Mouse (Mus musculus): ENCODE measurements around the gene Olfr761. TPM values are rescaled to one million over a fixed set of nuclear protein-coding genes. Genes with fewer than 3 reads are reported as not detected.
"Not testable (repeated sequence)": the region's sequence is repeated elsewhere in the genome, so short reads cannot be mapped to it uniquely, and the experiment has no call there.

The Olfr761 gene
- not detected in 2 replicates for total RNA-seq (2015)
- total RNA-seq (2017), result not detected in 2 replicates

DNA sequence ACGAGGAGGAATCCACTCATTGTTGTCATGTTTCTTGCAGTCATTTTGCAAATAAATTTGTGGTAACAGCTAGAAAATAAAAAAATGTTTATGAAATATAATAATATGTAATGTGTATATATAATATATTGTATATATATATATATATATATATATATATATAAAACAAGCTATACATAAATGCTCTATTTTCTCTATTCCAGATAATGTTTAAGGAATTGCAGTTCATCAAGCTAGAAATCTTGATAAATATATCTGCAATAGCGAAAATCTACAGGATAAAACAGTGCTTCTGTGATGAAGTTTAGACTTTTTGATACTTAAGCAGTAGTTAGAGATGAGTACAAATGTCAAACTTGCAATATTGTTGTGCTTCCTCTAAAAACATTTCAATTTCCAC, at the start of gene Olfr761:
Gene Olfr761 (minus strand): TSS at position 101 of the 400 bp plus-strand sequence.
- ATAC-seq (replicated peaks; ENCODE audit: poor library complexity), result no peak

DNA sequence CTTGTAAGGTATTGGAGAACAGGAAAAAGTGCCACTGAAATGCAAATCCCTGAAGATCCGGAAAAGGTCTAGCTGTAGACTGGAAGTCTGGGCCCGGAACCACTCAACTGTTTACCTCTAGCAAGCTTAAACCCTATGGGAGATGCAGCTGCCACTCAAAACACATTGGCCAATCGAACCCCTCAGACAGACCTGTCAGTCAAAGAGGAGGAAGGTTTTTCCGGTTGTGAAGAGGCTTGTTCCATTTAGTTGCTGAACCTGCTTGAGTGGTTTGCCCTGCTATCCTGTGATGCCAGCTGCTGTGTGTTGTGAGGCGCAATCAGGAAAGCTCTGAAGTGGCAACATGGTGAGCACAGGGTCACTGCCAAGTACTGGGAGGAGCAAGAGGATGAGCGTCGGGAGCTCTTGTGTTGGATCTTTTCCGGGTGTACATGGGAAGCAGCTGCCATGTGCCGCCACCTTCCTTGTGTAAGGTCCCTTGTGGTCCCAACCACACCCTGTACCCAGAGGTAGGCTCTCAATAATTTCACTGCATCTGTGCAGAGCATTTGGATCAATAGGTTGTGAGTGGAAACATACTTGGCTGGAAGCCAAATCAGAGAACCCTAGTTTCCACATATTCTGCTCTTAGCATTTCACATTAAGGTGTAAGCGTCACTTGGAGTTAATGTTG, 42.9 kb upstream of the Olfr761 start:
- no peak for ATAC-seq (replicated peaks; ENCODE audit: poor library complexity)

DNA sequence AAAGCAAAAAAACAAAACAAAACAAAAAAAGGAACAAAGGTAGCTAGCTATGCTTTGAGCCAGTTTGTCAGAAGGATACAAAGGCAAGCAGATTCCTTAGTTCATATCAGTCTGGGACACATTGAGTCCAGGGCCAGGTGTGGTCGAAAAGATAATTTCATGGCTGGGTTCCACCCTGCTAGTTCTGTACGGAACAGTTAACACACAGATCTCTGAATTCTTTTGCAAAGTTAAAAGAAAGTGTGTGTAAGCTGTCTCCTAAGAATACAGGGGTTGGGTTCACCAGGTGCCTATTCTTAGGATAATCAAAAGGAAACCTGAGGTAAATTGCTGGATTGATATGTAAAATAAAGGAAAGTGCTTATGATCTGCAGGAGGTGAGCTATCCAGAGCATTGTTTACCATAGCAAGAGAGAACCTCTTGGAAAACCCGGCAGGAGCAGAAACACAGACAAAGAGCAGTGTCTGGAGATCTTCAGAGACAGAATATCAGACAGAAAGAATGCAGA, 37.6 kb upstream of the Olfr761 start:
- no peak for ATAC-seq (replicated peaks; ENCODE audit: poor library complexity)

DNA sequence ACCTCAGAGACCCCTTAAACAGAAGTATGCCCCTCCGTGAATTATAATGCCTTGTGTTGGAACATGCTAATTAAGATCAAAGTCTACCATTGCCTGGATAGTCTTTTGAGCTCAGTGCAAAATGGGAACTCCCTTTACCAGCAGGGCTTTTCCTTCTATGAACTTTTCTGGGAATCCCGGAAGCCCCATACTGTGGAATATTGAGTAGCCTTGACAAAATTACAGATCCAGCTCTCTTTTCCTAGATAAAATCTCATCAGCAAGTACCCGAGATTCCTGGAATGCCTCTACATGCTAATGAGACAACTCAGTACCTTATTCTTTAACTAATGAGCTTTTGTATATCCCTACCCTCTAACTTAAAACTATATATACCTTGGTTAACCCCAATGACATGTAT, 20.7 kb upstream of the Olfr761 start:
- no peak for ATAC-seq (replicated peaks; ENCODE audit: poor library complexity)

DNA sequence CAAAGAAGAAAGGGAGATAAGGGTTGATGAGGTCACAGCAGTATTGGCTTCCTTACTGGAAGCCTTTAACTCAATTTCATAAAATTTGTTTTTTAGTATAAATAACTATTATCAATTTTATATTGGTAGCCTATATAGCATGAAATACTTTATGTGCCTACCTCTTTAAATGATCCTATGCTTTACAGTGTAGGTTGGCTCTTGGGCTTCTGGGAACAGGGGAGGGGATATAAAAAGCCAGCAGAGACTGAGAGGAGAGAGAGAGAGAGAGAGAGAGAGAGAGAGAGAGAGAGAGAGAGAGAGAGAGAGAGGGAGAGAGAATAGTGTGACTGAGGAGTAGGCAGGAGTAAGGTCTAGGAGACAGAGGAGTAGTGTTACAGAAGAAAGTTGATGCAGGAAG, 32.6 kb downstream of the Olfr761 start, which contains the start of gene Olfr128:
Gene Olfr128 (plus strand): TSS at position 301 of the 400 bp plus-strand sequence.
- no peak for ATAC-seq (replicated peaks; ENCODE audit: poor library complexity)

DNA sequence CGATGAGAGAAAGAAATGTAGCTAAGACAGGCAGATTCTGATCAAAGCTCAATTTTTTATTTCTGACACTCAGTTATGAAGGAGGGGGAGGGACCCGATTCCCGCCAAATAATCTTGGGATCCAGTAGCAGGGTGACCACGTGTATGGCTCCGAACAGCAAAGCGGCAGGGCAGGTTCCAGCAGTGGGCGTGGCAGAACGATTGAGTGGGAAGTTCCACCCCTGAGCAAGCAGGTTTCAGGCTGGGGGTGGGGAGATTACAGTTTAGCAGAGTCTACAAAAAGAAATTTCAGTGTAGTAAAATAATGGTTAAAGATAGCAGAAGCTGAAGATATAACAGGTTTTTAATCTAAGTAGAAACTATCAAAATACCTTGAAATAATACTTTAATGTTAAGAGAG, 46.1 kb downstream of the Olfr761 start:
- ATAC-seq (replicated peaks; ENCODE audit: poor library complexity), result not testable (repeated sequence)

Other genes starting within 250 kb of the Olfr761 start
- gene Olfr120, start 231.3 kb downstream of the Olfr761 start, total RNA-seq (2015), result not detected in 2 replicates
- gene Olfr120, start 231.3 kb downstream of the Olfr761 start, total RNA-seq (2017), result not detected in 2 replicates
- gene Olfr121, start 204.2 kb downstream of the Olfr761 start, total RNA-seq (2015), result not detected in 2 replicates
- gene Olfr121, start 204.2 kb downstream of the Olfr761 start, total RNA-seq (2017), result not detected in 2 replicates
- gene Olfr122, start 184.5 kb downstream of the Olfr761 start, total RNA-seq (2015), result not detected in 2 replicates
- gene Olfr122, start 184.5 kb downstream of the Olfr761 start, total RNA-seq (2017), result not detected in 2 replicates
- gene Olfr123, start 159.6 kb downstream of the Olfr761 start, total RNA-seq (2015), result not detected in 2 replicates
- not detected in 2 replicates for gene Olfr123, start 159.6 kb downstream of the Olfr761 start, total RNA-seq (2017)
- gene Olfr124, start 153.2 kb downstream of the Olfr761 start, total RNA-seq (2015), result not detected in 2 replicates
- not detected in 2 replicates for gene Olfr124, start 153.2 kb downstream of the Olfr761 start, total RNA-seq (2017)
- not detected in 2 replicates for gene Olfr125, start 120.1 kb downstream of the Olfr761 start, total RNA-seq (2015)
- gene Olfr125, start 120.1 kb downstream of the Olfr761 start, total RNA-seq (2017), result not detected in 2 replicates
- gene Olfr126, start 105.6 kb downstream of the Olfr761 start, total RNA-seq (2015), result not detected in 2 replicates
- gene Olfr126, start 105.6 kb downstream of the Olfr761 start, total RNA-seq (2017), result not detected in 2 replicates
- not detected in 2 replicates for gene Olfr127, start 52.6 kb downstream of the Olfr761 start, total RNA-seq (2015)
- not detected in 2 replicates for gene Olfr127, start 52.6 kb downstream of the Olfr761 start, total RNA-seq (2017)
- gene Olfr128, start 32.5 kb downstream of the Olfr761 start, total RNA-seq (2015), result not detected in 2 replicates
- not detected in 2 replicates for gene Olfr128, start 32.5 kb downstream of the Olfr761 start, total RNA-seq (2017)
- not detected in 2 replicates for gene Olfr129, start 107.0 kb upstream of the Olfr761 start, total RNA-seq (2015)
- not detected in 2 replicates for gene Olfr129, start 107.0 kb upstream of the Olfr761 start, total RNA-seq (2017)
- not detected in 2 replicates for gene Olfr130, start 110.8 kb upstream of the Olfr761 start, total RNA-seq (2015)
- gene Olfr130, start 110.8 kb upstream of the Olfr761 start, total RNA-seq (2017), result not detected in 2 replicates
- gene Olfr131, start 135.6 kb upstream of the Olfr761 start, total RNA-seq (2015), result not detected in 2 replicates
- not detected in 2 replicates for gene Olfr131, start 135.6 kb upstream of the Olfr761 start, total RNA-seq (2017)
- gene Olfr132, start 181.4 kb upstream of the Olfr761 start, total RNA-seq (2015), result not detected in 2 replicates
- not detected in 2 replicates for gene Olfr132, start 181.4 kb upstream of the Olfr761 start, total RNA-seq (2017)
- gene Olfr133, start 192.2 kb upstream of the Olfr761 start, total RNA-seq (2015), result not detected in 2 replicates
- gene Olfr133, start 192.2 kb upstream of the Olfr761 start, total RNA-seq (2017), result not detected in 2 replicates
- gene Olfr134, start 218.3 kb upstream of the Olfr761 start, total RNA-seq (2015), result not detected in 2 replicates
- not detected in 2 replicates for gene Olfr134, start 218.3 kb upstream of the Olfr761 start, total RNA-seq (2017)

Measured in megakaryocyte progenitor cell, adult 5-6 weeks (primary cell).